Mouse (Mus musculus) kidney, adult 10 weeks (tissue): ENCODE measurements around the gene Spag6. TPM values are rescaled to one million over a fixed set of nuclear protein-coding genes. Genes with fewer than 3 reads are reported as not detected.

Source experiments
- polyA plus RNA-seq: library from polyadenylated mRNA; stranded (reverse); fragments of 350-450 nt; fragmentation: Illumina TruSeq; extraction: RNeasy Lipid Tissue Mini Kit (QIAGEN cat#74804); gene quantifications from one replicate; pipeline ENCODE4 v1.2.3, GENCODE M21; 2014; ENCODE audit warnings: low read depth, low replicate concordance

Gene Spag6
- polyA plus RNA-seq, result not detected

DNA sequence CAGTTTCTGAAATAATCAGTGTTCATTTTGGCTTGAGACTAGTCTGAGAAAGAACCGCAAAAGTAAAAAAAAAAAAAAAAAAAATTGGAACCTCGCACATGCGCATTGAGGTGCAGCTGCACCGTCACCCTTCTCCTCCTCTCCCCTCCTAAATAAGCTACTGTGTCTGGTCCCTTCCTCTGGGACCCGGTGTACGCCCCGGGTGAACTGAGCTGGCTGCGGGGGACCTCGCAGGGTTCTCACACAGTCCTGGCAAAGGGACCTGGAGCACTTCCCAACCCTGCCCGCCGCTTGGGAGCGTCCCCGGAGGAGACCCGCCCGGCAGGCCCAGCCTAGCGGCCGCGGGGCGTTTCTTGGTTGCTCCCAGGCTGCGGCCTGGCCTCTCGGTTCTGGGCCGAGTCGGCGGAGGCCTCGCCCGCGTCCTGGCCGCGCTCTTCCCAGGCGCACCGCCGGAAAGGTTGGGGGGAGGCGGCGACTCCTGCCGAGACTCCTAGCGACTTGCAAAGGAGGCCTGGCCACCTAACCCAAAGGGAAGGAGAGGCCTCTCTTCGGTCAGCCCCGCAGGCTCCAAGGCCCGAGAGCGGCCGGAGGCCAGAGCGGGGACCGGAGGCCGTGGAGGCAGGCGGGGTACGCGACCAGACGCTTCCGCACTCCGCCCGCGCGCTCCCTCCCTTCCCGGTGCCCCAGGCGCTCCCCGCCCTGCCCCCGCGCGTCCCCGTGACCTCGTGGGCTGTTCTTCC lies at the start of gene Spag6:
Spag6 (plus strand) TSS at position 162 of the 740 bp plus-strand sequence.

DNA sequence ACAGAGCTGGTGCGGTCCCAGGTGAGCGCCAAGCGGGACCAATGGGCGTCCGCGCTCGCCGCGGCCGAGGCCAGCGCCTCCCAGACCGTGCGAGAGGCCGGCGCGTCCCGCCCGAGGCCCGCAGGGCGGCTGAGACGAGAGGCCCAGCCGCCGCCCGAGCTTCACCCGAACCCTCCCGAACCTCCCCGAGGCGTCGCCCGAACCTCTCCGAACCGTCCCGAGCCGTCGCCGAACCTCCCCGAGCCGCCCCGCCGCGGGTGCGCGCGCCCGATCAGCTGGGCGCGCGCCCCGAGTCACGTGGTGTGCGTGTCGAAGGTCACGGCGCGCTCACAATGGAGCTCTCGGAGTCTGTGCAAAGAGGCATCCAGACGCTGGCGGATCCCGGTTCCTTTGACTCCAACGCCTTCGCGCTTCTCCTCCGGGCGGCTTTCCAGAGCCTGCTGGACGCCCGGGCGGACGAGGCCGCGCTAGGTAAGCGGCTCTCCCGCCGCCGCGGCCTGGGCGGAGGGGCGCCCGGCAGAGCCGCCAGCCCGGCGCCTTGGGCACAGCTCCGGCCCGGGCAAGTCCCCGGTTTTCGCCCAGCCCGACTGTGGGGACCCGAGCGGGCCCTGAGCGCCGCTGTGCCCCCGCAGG lies 21.6 kb upstream of the Spag6 start, which contains the start of gene Commd3:
Commd3 (plus strand) TSS at position 252 of the 633 bp plus-strand sequence.

DNA sequence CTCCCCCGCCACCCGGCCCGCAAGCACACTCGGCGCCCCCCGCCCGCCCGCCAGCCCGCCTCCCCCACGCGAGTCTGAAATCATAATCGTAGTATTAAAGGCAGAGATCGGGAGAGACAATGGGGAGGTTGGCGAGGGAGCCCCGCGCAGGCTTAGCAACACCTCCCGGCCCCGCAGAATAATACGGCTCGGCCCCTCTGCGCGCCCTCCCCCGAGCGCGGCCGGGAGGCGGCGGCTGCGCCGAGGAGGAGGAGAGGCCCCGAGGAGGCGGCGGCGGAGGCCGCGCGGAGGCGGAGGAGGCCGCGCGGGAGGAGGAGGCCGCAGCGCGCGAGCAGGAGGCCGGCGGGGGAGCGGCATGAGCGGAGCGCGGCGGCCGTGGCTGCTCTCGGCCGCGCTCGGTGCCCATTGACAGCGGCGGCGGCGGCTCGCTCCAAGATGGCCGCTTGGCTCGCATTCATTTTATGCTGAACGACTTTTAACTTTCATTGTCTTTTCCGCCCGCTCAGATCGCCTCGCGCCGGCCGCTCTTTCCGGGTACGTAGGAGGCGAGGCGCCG lies 16.8 kb upstream of the Spag6 start, which contains the start of gene Bmi1:
Bmi1 (plus strand) TSS at position 83 of the 556 bp plus-strand sequence.

Other genes starting within 250 kb of the Spag6 start
- 466 TPM for gene Commd3, start 21.6 kb upstream of the Spag6 start, polyA plus RNA-seq
- gene Bmi1, start 17.0 kb upstream of the Spag6 start, polyA plus RNA-seq, result 148 TPM